Mouse (Mus musculus): Measurements from ENCODE around the gene Fam189a1. TPM values are rescaled to one million over a fixed set of nuclear protein-coding genes. Genes with fewer than 3 reads are reported as not detected.

Gene Fam189a1
- total RNA-seq, 2 experiments from 2014 or later: not detected

DNA sequence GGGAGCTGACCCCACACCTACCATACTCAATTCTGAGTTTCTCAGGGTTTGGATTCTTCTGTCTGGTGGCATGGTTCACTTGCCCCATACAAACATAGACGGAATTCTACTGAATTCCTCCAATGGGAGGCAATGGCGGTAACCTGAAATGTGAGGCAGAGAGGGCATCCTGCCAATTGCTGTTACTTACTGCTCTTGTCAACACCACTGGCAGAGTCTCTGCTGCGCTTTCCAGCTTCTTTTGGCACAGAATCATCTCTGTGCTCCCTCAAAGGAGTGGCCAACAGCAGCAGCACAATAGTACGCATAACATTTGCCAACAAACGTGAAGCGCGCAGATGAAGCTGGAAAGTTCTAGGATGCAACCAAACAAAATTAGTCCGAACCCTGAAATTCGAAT is 266.5 kb downstream of the Fam189a1 start:
- ATAC-seq (replicated peaks; ENCODE audit: poor library complexity): no peak

DNA sequence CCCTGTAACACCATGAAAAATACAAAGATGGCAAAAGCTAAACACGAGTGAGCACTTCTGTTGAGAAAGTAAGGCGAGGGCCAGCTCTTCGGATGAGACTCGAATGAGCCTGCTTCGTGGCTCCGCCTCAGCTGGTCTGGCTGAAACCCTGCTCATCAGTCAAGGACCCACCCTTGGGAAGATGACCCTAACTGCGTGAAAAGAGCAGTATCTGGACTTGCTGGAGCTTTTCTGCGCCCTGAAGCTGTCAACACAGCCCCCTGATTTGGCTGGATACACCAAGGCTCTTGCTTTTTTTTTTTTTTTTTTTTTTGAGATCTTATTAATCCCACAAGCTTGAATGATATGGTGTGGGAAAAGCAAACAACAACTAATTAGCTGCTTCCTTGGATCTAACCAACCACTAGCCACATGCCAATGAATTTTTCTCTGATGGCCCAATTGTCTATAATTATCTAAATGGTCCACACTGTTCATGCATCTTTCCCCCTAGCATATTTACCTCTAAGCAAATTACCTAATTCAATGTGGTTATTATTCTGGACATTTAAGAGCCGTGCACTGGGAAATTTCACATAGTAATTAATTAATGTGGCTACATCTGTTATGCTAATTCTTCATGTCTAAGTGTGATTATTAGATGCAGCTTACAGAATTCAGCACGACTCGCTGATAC is 272.0 kb downstream of the Fam189a1 start:
- no peak for ATAC-seq (replicated peaks; ENCODE audit: poor library complexity)

DNA sequence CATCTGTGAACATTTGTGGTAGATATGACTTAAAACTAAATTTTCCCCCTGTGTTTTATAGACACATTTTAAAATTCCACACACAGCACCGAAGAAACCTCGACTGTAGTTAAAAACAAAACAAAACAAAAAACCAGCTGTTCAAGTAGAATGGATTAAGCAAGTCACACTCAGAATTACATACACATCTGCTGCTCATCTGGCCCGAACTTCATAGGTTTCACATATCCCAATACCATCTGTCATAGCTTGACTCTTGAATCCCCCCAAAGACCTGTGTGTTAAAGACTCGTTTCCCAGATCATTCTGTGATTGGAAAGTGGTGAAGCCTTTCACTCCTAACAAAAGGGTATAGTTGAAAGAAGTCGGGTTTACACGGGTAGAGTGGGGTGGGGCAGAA is 274.1 kb downstream of the Fam189a1 start:
- no peak for ATAC-seq (replicated peaks; ENCODE audit: poor library complexity)

DNA sequence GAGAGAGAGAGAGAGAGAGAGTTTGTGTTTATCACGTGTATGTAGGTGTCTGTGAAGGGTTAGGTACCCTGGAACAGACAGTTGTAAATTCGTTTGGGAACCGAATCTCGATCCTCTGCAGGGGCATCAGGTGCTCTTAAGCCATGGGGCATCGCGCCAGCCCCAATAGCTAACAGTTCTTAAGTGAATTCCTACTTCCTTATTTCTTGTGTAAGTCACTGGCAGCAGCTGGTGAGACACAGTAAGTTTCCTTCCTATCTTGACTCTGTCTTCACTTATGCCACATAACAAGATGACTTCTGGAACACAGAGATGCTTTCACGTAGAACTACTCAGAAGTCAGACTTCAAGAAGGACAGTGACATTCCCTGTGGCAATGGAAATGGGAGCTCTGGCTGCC is 275.0 kb downstream of the Fam189a1 start:
- peak; percentile 94 for ATAC-seq (replicated peaks; ENCODE audit: poor library complexity)

DNA sequence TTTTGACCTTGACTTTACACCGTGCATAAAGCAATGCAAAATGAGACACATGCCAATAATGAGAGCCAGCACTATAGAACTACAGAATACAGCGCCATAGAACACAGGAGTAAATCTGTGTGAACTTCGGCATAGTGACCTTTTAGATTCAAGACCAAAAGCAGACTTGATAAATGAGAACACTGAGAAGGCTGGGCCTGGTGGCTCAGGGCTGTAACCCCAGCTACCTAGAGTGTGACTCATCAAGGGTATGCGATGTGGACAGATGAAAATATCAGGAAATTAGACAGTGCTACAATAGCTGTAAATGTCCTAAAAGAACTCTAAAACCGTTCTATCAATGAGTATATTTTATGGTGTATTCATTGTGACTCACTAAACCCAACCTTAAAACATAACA is 276.0 kb downstream of the Fam189a1 start:
- ATAC-seq (replicated peaks; ENCODE audit: poor library complexity): no peak

DNA sequence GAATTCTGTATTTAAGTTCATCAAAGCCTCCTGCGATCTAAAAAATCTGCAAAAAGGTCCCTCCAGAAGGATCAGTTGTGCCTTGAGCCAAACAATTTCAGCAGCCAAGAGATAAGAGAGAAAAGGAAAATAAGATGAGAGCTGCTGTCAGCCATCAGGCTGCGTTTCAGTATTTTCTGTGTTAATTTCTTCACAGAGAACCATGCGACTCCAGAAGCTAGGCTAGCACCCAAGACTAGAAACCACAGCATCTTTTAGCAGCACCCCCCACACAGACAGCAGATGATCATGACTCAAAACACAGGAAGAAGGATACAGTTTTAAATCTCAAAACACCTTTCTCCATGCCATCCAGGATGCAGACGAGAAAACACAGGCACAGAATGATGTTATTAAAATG is 281.4 kb downstream of the Fam189a1 start:
- no peak for ATAC-seq (replicated peaks; ENCODE audit: poor library complexity)

DNA sequence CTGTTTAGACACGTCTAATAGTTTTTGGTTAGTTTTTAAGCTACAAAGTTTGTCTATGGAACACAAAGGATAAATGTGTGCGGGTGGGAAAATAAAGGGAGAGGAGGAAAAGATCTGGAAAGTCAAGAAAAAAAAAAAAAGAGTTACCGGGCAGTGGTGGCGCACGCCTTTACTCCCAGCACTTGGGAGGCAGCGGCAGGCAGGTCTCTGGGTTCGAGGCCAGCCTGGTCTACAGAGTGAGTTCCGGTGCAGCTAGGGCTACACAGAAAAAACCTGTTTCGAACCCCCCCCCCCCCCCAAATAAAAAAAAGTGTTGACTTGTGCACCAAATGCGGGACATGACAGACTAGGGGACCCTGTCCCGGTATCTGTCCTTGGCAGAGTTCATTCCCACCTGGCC is 283.1 kb downstream of the Fam189a1 start:
- no peak for ATAC-seq (replicated peaks; ENCODE audit: poor library complexity)

DNA sequence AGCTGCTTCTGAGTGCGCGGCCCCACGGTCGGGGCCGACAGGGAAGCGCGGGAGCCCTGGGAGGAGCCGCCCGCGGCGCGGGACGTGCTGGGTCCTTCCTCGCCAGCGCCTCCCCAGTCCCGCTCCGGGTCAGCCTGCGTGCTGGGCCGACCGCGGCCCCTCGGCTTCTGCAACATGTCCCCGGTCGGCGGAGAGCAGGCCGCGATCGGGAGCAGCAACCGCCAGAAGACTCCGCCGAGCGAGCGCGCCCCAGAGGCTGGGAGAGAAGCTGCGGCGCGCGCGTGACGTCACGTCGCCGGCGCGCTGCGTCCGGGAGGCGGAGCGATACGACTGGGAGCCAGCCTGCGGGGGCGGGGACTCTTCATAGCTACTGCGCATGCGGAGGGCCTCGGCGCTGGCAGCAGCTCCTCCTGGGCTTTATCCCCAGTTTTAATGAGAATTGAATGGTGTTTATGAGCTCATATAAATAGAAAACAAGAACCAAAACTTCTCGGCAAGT is 283.6 kb downstream of the Fam189a1 start, which contains the start of gene Nsmce3:
TSS of gene Nsmce3 (minus strand) at position 255 of the 499 bp plus-strand sequence.
- peak; percentile 93 for ATAC-seq (replicated peaks; ENCODE audit: poor library complexity)

DNA sequence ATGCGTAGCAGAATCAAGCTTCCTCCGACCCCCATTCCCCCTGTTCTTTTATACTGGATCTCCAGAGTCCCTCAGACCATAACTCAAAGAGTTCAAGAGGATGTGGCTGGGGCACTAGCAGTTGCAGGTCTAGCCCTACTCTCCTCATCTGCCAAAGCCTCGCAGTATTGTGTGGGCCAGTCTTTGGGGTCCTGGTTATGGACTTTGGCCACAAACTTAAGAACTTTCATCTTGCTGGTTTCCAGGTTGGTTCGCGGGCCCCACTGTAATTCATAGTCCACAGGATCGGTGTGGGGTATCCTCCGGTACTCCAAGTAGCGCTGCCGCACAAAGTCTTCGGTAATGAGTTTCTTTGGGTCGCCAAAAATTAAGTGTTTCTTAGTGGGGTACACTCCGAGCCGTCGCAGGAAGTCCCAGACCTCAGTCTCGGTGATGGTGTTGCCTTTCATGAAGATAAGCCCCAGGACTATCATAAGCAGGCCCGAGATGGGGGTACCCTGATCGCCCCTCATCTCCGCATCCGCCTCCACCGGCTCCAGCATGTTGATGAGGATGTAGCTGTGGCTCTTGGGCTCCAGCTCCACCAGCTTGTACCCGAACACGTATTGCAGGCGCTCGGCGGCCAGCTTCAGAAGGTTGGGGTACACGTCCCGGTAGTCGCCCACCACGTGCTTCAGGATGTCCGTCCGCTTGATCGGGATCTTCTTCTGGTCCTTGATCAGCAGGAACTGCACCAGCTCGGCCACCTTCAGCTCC is 284.2 kb downstream of the Fam189a1 start:
- peak; percentile 45 for ATAC-seq (replicated peaks; ENCODE audit: poor library complexity)

DNA sequence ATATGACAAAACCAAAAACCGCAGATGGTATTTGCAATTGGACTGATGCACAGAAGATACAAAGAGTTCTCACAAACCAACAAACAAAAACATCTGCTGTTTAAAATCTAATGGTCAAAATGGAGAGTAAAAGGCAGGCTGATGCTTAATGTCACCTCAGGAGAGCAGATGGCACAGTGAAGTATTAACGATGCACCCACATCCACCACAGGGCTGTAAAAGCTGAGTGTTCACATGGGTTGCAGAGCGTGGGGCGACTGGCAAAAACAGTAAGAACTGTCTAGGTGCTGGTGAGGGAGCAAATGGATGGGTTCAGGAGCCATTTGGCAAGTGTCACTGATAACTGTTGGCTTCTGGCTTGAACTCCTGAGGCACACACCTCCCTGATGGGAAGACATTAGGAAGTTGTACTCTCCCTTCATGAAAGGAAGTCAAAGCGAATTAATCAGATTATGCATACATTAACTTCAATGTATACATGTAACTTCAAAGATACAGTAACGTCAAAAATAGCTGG is 286.8 kb downstream of the Fam189a1 start:
- no peak for ATAC-seq (replicated peaks; ENCODE audit: poor library complexity)

DNA sequence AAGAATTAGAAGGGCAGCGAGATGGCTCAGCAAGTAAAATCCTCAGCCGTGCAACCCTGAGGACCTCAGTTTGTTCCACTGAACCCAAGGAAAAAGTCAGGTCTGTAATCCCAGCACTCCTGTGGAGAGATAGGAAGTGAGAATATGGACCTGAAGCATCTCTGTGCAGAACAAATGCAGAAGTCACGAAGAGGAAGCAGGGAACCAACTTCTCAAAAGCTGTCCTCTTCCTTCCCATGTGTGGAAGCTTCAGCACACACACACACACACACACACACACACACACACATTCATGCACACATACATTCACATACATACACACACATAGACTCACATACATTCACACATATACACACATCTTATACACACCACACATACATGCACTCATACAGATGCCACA is 292.8 kb downstream of the Fam189a1 start:
- ATAC-seq (replicated peaks; ENCODE audit: poor library complexity): peak; percentile 57

DNA sequence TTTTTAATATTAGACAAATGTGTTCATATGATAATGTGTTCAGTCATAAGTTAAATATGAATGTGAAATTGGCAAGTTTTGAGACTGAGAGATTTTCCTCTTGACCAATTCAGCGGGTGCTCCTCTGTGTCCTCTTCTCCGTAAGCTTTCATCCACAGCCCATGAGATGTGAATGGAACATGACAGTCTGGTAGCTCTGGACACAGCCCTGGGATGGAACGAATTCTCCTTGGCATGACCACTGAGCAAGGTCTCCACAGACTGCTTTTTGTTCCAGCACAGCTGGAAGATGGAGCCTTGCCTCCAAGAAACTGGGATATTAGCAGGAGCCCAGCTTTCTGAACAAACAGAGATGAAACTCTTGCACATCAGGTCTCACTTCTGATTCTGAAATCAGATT is 293.4 kb downstream of the Fam189a1 start:
- no peak for ATAC-seq (replicated peaks; ENCODE audit: poor library complexity)

DNA sequence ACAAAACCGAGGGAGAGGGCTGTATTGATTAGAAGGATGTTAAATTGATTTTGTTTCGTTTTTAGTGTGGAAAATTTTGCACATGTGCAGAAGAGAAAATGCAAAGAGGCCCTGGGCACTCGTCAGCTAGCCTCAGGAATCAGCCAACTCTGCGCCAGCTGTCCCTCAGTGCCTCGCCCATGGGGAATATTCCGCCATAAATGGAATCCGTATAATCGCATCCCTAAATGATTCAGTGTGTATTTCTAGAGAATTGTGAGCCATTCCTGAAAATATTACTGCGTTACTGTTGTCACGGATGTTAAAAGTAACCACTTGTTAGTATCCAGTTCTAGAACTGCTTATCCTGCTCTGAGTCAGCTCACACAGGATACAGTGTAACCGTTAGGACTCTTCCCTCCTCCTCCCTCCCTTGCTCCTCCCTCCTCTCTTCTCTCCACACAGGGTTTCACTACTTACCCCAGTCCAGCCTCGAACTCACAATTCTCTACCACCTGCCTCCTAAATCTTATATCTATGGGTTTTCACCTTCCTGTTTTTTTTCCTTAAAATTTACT is 299.8 kb downstream of the Fam189a1 start:
- ATAC-seq (replicated peaks; ENCODE audit: poor library complexity): no peak

DNA sequence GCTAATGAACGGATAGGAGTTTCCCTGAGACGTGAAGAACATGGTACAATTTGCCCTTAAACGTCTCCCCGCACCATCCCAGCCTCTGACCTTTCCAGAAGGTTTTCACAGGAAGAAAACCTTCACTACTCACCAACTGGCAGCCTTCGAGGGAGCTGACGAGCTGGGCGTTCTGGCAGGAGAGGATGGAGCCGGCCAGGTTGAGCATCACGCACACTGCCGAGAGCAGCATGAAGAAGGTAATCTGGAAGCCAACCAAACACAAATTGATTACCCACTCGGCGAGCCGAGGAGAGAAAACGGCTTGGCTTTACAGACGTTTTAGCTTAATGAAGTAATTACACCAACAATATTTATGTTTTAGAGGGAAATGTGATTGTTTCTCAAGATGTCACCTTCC is 300.4 kb downstream of the Fam189a1 start:
- ATAC-seq (replicated peaks; ENCODE audit: poor library complexity): no peak

DNA sequence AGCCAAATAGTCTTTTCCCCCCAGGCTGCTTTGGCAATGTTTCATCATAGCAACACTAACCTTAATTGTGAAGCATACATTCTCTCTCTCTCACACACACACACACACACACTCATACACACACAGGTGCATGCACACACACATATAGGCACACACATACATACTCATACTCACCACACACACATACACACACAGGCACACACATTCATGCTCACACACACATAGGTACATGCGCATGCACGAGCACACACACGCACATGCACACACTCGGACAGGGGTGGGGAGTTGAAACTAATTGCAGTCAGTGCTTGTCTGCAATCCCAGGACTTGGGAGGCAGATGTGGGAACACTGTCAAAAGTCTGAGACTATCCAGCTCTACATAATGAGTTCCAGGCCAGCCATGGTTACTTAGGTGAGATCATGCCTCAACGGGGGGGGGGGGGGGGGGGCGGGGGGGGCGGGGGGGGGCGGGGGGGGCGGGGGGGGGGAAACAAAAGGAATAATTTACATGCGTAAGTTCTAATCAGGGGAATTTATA is 300.9 kb downstream of the Fam189a1 start:
- ATAC-seq (replicated peaks; ENCODE audit: poor library complexity): no peak

DNA sequence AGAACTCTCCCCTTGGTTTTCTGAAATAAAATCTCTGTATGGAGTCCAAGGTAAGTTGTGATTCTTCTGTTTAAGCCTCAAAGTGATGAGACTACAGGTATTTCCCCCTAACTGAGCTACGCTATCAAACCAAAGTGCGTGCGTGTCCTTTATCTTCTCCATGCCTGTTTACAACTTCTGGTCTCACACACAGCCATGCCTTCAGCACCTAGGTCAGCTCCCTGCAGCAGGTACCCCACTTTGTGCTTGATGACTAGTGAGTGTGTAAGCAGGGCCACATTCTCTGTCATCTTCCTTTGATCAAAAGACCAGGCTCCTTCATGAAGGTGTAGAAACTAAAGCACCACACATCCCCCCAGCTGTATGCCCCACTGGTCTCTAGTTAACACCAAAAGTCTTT is 305.6 kb downstream of the Fam189a1 start:
- 0 out of 2 replicates have a peak, but pooled peaks have one; percentile 37 for ATAC-seq (replicated peaks; ENCODE audit: poor library complexity)

DNA sequence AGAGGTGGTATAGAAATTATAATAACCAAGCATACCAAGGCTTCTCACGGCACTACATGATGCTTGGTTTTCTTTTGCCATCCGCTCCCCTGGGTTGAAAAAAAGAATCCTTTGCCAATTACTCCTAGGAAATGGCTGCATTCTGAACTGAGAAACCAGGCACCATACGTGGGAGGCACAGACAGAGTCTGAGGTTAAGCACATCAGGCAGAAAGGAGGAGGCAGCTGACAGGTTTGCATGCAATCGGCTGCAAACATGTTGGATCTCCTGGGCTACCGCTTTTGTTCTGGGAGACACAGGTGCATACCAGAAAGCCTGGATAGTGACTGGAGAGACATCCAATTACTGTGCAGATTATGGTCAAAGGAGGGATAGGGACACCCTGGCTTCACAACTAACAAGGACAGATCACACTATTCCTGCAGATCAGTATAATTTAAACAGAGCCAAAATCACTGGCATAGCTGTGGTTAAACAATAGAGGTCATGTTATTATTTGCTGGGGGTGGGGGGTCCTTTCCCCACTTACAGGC is 308.9 kb downstream of the Fam189a1 start:
- no peak for ATAC-seq (replicated peaks; ENCODE audit: poor library complexity)

DNA sequence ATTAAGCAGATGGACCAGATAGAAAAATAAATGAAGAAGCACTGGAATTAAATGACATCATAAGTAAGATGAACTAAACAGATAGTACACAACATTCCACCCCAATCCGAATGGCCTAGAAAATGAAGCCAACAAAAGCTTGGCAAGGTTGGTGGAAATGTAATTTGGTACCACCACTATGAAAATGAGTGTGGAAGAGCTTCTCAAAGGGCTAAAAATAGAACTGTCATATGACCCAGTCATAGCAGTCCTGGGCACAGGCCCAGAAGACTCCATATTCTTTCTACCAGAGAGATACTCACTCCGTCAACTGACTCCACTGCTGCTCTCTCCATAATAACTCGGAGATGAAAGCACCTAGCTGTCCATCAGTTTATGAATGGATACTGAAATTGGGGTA is 310.3 kb downstream of the Fam189a1 start:
- no peak for ATAC-seq (replicated peaks; ENCODE audit: poor library complexity)

DNA sequence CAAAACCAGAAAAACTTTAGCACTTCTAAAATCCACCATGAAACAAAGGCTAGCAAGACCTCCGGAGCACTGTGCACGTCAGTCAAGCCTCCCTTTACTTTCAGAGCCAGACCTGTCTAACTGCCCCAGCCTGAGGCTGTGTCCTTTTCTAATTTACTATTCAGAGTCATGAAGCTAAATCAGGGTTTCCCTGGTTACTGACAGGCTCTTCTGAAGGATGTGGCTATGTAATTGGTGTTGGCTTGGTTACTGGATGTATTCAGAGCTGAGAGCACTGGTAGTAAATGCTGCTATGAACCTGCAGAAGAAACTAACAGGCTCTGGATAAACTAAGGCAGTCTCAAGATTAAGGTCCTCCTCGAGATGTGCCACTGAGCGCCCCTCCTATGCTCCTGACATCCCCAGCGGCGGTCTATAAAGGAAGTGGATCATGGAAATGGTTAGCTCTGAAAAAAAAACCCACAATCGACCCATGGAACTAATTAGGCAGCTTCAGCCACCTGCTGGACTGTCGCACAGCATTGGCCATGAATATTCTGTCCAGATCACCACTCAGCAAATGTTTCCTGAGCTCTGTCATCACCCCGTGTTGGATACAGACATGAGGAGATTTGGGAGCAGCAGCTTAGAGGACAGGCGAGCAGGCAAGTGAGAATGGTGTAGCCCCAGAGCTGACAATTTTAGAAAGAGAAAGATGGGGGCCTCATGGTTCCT is 315.3 kb downstream of the Fam189a1 start:
- ATAC-seq (replicated peaks; ENCODE audit: poor library complexity): no peak

DNA sequence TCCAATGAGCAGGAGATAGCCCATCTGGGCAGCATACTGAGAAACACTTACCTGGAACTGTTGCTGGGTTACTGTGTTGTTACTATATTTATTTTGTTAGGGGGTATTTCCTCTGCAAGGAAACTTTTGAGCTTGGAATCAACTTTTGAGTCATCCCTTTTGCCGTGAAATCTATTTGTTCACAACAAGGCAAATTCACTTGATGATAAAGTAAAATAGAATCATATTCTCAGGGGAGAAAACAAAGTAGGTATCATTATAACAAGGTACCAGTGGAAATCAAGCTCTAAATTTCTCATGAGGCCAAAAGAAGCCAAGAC is 315.8 kb downstream of the Fam189a1 start:
- ATAC-seq (replicated peaks; ENCODE audit: poor library complexity): no peak

Data from megakaryocyte progenitor cell, adult 5-6 weeks (primary cell).